Mouse (Mus musculus): ENCODE data around the gene Dnah2. TPM values are rescaled to one million over a fixed set of nuclear protein-coding genes. Genes with fewer than 3 reads are reported as not detected.

The Dnah2 gene
- total RNA-seq, 2 experiments from 2014 or later, result 1.4 to 2.1 TPM

- intact Hi-C loops (cut with DNase I), result no loop called here
- DNase-seq (ENCODE audit: low spot score in 2 of 2), result no peak
These were observed 119.6 kb downstream of the Dnah2 start for GRCm38 (mm10) chr11:69429313-69429712.

GRCm38 (mm10) chr11:69428751-69429150 is 120.2 kb downstream of the Dnah2 start:
- no peak for DNase-seq (ENCODE audit: low spot score in 2 of 2)
- intact Hi-C loops (cut with DNase I), result no loop called here

GRCm38 (mm10) chr11:69426246-69426645 is 122.7 kb downstream of the Dnah2 start:
- no peak for DNase-seq (ENCODE audit: low spot score in 2 of 2)
- intact Hi-C loops (cut with DNase I), result no loop called here

- intact Hi-C loops (cut with DNase I), result no loop called here
These were observed 125.0 kb downstream of the Dnah2 start for GRCm38 (mm10) chr11:69423885-69424284.

GRCm38 (mm10) chr11:69422842-69423241 is 126.1 kb downstream of the Dnah2 start:
- intact Hi-C loops (cut with DNase I), result no loop called here
- no peak for DNase-seq (ENCODE audit: low spot score in 2 of 2)

More at GRCm38 (mm10) chr11:69423885-69424284, 125.0 kb downstream of the Dnah2 start:
- DNase-seq (ENCODE audit: low spot score in 2 of 2), result no peak

- DNase-seq (ENCODE audit: low spot score in 2 of 2), result no peak
- intact Hi-C loops (cut with DNase I), result no loop called here
These were observed 127.6 kb downstream of the Dnah2 start for GRCm38 (mm10) chr11:69421131-69421977.

GRCm38 (mm10) chr11:69420554-69421000 is 128.3 kb downstream of the Dnah2 start:
- intact Hi-C loops (cut with DNase I), result no loop called here
- DNase-seq (ENCODE audit: low spot score in 2 of 2), result no peak

- no peak for DNase-seq (ENCODE audit: low spot score in 2 of 2)
- intact Hi-C loops (cut with DNase I), result loop anchor here (10.0 kb wide), 1 partner anchor 325 kb away; the partner anchor contains the start of gene Per1
These were observed 128.9 kb downstream of the Dnah2 start for GRCm38 (mm10) chr11:69419813-69420553.

- no peak for DNase-seq (ENCODE audit: low spot score in 2 of 2)
- intact Hi-C loops (cut with DNase I), result loop anchor here (10.0 kb wide), 1 partner anchor 325 kb away; the partner anchor contains the start of gene Per1
These were observed 129.5 kb downstream of the Dnah2 start for GRCm38 (mm10) chr11:69419443-69419812.

GRCm38 (mm10) chr11:69418481-69419442 is 130.1 kb downstream of the Dnah2 start:
- DNase-seq (ENCODE audit: low spot score in 2 of 2), result peak; percentile 92 to 93
- intact Hi-C loops (cut with DNase I), result loop anchor here (1.0 to 10.0 kb wide), 2 partner anchors 8 to 324 kb away; partner anchors contain the start of gene Per1

- intact Hi-C loops (cut with DNase I), result loop anchor here (1.0 to 10.0 kb wide), 2 partner anchors 7 to 323 kb away; partner anchors contain the start of gene Per1
- peak; percentile 88 for DNase-seq (ENCODE audit: low spot score in 2 of 2)
These were observed 131.2 kb downstream of the Dnah2 start for GRCm38 (mm10) chr11:69417449-69418384.

GRCm38 (mm10) chr11:69416921-69417448 is 131.9 kb downstream of the Dnah2 start:
- intact Hi-C loops (cut with DNase I), result loop anchor here (10.0 kb wide), 1 partner anchor 322 kb away; the partner anchor contains the start of gene Per1
- no peak for DNase-seq (ENCODE audit: low spot score in 2 of 2)

- intact Hi-C loops (cut with DNase I), result loop anchor here (10.0 kb wide), 1 partner anchor 322 kb away; the partner anchor contains the start of gene Per1
These were observed 132.4 kb downstream of the Dnah2 start for GRCm38 (mm10) chr11:69416509-69416908.

GRCm38 (mm10) chr11:69415668-69416451 is 133.1 kb downstream of the Dnah2 start:
- no peak for DNase-seq (ENCODE audit: low spot score in 2 of 2)
- intact Hi-C loops (cut with DNase I), result loop anchor here (10.0 kb wide), 1 partner anchor 321 kb away; the partner anchor contains the start of gene Per1

More at GRCm38 (mm10) chr11:69416509-69416908, 132.4 kb downstream of the Dnah2 start:
- DNase-seq (ENCODE audit: low spot score in 2 of 2), result no peak

GRCm38 (mm10) chr11:69415327-69415667 is 133.6 kb downstream of the Dnah2 start:
- no peak for DNase-seq (ENCODE audit: low spot score in 2 of 2)
- intact Hi-C loops (cut with DNase I), result loop anchor here (10.0 kb wide), 1 partner anchor 320 kb away; the partner anchor contains the start of gene Per1

- intact Hi-C loops (cut with DNase I), result loop anchor here (10.0 kb wide), 1 partner anchor 320 kb away; the partner anchor contains the start of gene Per1
- DNase-seq (ENCODE audit: low spot score in 2 of 2), result no peak
These were observed 134.2 kb downstream of the Dnah2 start for GRCm38 (mm10) chr11:69414421-69415326.

All from left cerebral cortex, postnatal 36 days (tissue).